Mouse (Mus musculus) adrenal gland, adult 2 months (tissue): Measurements from ENCODE around the gene Myom1. TPM values are rescaled to one million over a fixed set of nuclear protein-coding genes. Genes with fewer than 3 reads are reported as not detected.

Experiments used
- DNase-seq: peaks from one replicate; pipeline ENCODE4 v3.0.0; 2021
- long read RNA-seq: library from polyadenylated mRNA; stranded (forward); transcript quantifications from one replicate; pipeline ENCODE4 v2.0.0, GENCODE M21; 2021
- polyA plus RNA-seq: library from polyadenylated mRNA; depleted of rRNA; stranded (reverse); fragments of >200 nt; gene quantifications from 2 replicates; pipeline ENCODE4 v1.2.3, GENCODE M21; 2012; rRNA removed
- total RNA-seq, 2 experiments: library from RNA; stranded (reverse); gene quantifications; 2 replicates each; pipeline ENCODE4 v1.2.3; 2021

Myom1 gene
- 1 to 10 TPM; 1.8 to 2.0 TPM for total RNA-seq
- polyA plus RNA-seq: 0.32 and 0.89 TPM in 2 replicates
- long read RNA-seq: 0 reads

DNA sequence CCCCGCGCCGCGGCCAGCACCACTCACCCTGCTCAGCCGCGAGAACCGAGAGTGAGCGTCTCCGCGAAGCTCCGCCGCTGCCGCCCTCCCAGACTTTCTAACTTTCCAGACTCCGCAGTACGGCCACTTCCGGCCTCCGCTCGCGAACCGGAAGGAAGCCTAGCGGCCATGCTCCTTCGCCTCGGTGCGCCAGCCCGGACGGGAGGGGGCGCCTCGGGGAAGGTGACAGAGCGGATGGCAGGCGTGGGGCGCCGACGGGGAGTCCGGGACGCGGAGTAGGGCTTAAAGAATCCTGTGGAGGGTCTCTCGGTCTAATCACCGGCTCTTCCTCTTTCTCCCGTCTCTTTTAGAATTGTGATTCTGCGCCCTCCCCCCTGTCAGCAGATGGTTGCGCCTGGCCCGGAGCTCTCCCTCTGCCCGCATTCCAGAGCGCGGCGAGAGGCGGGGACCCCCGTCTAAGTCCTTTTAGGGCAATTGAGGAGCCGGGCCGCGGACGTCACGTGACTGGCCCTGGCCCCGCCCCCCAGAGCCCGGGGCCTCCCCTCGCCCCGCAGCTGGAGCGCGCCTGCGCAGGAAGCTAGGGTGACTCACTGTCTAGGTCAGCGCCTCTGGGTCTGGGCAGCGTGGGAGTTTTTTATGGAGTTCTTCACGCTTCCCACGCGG is at the start of gene Myom1:
Myom1 (plus strand) TSS at position 553 of the 663 bp plus-strand sequence.
- peak; percentile 99 for DNase-seq

DNA sequence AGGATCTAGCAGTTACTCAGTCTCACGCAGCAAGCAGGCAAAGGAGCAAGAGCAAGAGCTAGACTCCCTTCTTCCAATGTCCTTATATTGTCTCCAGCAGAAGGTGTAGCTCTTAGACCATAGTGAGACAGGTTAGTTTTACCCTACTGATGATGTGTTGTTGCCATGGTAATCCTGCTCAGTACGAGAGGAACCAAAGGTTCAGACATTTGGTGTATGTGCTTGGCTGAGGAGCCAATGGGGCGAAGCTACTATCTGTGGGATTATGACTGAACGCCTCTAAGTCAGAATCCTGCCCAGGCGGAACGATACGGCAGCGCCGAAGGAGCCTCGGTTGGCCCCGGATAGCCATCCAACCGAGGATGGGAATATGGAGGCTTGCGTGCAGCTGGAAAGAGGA is 38.9 kb upstream of the Myom1 start:
- DNase-seq: peak; percentile 90

- peak; percentile 72 for DNase-seq
Observed at GRCm38 (mm10) chr17:70965281-70965680, 37.2 kb upstream of the Myom1 start.

DNA sequence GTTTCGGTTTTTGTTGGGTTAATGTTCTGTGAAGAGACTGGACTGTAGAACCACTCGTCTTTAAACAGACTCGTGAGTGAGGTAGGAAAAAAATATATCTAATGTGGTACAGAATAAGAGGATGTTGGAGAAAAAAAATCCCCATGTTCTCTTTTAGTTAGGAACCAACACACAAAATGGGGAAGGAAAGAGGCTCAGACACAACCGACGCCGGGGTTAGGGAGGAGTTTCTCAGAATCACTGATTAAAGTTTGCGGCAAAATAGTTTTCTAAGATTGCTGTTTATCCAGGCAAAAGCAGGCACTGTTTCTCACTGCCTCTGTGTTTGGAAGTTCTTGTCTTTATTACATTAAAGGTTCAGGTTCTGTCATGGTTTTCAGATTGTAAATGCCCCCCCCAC is 36.3 kb upstream of the Myom1 start:
- no peak for DNase-seq

DNA sequence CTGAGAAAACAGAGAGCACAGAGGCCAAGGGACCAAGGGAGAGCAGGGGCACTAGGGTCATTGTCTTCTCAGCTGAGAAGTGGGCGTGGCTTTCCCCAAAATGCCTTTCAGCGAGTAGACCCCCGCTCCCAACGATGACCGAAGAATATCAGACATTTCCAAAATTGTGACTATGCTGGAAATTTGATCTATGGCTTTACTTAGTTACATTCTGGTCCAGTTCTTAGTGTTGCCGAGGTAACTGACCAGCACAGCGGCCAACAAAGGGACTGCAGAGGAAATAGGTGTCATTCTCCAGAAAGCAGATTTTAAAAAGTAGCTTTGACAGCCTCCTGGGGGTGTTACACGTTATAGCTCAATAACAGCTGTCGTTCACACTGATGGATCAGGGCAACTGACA is 35.2 kb upstream of the Myom1 start:
- no peak for DNase-seq

DNA sequence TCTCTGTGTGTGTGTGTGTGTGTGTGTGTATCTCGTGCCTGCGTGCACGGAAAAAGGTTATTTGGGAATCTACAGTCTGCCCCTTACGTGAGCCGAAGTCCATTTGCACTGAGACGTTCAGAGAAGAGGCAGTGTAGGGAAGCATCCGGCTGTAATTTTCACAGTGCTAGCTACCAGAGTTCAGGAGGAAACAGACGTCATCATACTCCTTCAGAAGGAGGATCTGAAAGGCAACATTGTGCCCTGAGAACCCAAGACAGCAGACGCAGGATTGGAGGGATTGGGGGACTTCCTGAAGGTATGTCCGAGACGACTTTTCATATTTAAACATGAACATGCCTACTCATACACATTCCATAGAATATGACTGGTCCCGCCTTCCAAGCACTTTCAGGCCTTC is 34.8 kb upstream of the Myom1 start:
- no peak for DNase-seq

DNA sequence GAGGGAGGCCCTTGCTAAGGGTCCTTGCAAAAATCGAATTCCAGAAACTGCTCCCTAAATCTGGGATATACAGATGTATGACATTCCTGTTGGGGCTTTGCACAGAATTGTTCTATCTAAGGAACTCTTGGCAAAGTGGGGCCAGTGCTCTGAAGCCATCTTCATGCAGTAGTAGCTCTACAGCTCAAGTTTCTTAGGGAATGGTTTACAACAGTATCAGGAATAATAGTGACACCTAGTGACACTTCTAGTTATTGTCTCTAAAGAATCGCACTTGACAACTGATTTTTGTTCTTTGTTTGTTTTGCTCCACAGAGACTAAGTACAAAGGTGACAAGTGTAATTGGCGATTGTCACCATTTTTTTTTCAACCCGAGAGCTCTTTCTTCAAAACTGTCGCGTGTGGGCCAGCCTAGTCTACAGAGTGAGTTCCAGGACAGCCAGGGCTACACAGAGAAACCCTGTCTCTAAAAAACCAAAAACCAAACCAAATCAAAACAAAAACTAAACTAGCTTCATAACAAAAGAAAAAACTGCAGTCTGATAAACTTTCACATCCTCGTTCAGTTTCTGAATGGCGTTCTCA is 33.7 kb upstream of the Myom1 start:
- peak; percentile 2 for DNase-seq

- DNase-seq: peak; percentile 0
Observed at GRCm38 (mm10) chr17:70971206-70971605, 31.2 kb upstream of the Myom1 start.

DNA sequence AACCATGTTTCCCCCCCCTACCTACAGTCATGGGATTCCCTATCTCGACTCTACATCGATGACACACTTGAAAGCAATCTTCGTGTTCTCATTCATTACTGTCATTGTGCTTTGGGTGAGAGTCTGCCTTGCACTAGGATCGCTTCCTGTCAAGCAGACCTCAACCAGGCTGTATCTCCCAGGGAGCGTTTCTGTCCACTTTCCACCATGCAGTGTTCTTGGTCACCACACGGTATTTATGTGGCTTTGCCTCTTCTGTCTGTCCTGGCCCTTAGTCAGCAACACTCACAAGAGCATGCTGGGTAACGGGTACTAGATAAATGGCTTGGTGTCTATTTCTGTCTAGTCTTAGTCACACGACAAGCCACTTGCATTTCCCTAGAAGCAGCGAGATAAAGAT is 29.0 kb upstream of the Myom1 start:
- DNase-seq: peak; percentile 10

- DNase-seq: peak; percentile 1
Observed at GRCm38 (mm10) chr17:70974065-70974464, 28.4 kb upstream of the Myom1 start.

DNA sequence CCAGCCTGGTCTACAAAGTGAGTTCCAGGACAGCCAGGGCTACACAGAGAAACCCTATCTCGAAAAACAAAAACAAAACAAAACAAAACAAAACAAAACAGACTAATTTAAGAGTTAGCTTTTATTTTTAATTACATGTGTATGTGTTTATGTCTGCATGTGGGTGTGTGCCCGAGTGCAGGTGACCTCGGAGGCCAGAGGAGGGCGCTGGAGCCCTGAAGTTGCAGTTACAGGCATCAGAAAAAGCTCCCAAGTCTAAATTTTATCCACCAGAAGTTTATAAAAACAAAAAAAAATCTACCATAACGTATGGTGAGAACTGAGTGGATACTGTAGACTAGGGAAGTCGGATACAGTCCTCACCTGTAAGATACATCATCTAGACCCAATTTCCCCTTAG is 24.6 kb upstream of the Myom1 start:
- DNase-seq: no peak

GRCm38 (mm10) chr17:70979345-70980223 is 22.8 kb upstream of the Myom1 start:
- no peak for DNase-seq

DNA sequence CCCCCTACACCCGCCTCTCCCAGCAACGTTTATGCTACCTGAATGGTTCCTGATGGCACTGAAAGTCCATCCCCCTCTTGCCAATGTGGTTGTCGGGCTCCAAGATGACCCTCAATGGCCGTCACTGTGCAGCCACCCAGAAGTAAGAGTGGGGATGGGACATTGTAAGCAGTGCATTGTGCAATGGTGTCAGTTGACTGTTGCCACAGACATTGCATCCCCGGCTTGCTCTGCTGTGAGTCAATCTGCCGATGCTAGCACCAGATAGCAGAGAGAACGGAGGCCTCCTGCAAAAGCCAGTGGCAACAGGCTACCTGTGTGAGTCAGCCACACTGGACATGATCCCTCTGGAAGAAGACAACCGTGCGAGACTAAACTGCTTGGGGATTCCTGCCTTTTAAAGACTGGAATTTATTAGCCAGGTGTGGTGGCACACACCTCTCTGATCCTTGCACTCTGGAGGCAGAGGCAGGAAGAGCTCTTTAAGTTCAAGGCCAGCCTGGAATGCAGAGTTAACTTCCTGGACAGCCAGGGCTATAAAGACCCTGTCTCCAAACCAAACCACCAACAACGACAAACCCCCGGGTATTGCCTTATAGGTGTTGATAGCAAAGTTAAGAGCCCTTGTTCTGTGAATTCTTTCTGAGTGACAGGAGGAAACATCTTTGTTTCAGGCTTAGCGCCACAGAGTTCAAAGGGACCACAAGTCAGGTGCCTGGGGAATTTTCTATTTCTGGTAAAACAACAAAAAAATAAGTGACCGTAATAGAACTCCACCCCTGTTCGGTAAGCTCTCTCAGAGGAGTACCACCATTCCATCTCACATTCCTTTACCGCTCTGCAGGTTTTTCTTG is 16.7 kb upstream of the Myom1 start:
- peak; percentile 35 for DNase-seq

GRCm38 (mm10) chr17:70986355-70986740 is 16.1 kb upstream of the Myom1 start:
- DNase-seq: no peak

GRCm38 (mm10) chr17:70986831-70987660 is 15.4 kb upstream of the Myom1 start:
- no peak for DNase-seq

DNA sequence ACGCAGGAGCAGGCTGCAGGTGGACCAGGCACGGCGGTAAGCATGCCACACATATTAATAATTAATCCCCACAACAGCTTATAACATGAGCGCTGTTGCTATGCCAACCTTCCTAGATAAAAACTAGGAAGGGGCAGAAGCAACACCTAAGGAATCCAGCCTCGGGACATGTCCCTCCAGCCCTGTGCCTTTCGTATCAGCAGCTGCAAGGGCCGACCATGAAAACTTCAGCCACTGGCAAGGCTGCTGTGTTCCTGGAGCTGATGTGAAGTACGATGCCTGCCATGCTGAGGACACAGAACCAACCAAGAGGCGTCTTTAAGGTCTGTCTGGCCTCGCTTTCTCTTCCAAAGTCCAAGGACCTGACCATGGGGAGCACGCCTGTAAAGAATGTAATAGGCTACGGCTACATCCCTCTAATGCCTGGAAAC is 14.1 kb upstream of the Myom1 start:
- DNase-seq: no peak

DNA sequence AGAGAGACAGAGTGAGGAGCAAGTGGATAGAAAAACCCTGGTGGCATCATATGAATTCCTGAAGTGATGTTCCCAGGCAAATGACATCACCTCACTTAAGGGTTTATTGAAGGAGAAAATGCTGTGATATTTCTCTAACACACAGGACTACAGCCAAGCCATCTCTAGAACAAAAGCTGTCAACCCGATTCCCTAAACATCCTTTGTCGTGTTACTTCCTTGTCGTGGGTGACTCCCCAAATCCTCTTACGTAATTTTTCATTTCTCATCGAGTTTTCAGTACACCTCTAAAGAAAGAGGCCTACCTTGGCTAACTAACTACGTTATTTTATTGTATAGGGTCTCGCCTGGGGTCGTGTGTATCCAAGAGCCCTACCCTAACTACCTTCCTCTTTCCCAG is 13.0 kb upstream of the Myom1 start:
- no peak for DNase-seq

GRCm38 (mm10) chr17:70989991-70990390 is 12.4 kb upstream of the Myom1 start:
- DNase-seq: no peak

DNA sequence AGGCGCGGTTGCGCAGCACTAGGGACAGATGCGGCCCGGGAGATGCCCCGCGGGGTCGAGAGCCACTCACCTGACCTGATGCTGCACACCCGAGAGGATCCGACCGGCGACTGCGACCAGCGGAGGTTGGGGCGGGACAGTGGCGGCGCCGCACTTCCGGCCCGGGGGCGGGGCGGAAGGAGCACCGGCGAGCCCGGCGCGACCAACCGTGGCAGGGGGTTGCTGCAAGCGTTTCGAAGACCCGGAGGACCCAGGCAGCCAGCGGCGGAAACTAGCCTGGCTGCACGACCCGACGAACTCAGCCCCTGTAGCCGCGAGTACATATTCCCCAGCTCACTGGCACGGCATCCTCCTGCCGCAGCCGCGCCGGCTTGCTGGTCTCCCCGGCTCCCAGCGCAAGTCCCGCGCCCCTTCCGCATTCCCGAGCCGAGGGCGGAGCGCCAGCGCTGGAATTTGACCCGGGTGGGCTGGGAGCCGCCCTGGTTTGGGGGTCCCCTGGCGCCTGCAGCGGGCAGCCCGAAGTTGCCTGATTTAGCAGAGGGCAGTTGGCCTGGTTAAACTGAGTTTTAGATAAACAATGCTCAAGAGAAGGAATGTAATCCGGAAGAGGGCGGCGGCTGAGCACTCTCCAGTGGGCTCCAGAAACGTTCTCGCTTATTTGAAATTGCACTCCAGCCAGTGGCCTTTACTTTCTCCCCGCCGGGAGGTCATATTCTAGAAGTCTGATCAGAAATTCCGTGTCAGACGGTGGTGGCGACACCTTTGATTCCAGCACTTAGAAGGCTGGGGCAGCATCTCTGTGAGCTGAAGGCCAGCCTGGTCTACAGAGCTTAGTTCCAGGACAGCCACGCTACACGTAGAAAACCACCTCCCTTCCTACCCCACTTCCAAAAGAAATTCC is 11.8 kb upstream of the Myom1 start:
- peak; percentile 92 for DNase-seq
